Mouse (Mus musculus) MEL (cell line): ENCODE data around the gene Uri1. TPM values are rescaled to one million over a fixed set of nuclear protein-coding genes. Genes with fewer than 3 reads are reported as not detected.

ENCODE experiments used
- DNase-seq: peaks from one replicate; pipeline ENCODE4 v3.0.0; 2011; ENCODE audit warnings: low read depth, low spot score
- H3K27ac ChIP-seq: 2 replicates; pipeline ENCODE4 v1.5.1; 2012; ENCODE audit warnings: low read depth, mild to moderate bottlenecking, control low read depth, low read length, moderate library complexity; ENCODE audit not compliant: control insufficient read depth
- H3K27me3 ChIP-seq, 2 experiments: fragments of 150-350 bp in 1 of 2; sonication (generic) in 1 of 2; 2 replicates each; pipeline ENCODE4 v1.6.1; 2012; ENCODE audit warnings: low read length in 2 of 2, mild to moderate bottlenecking in 2 of 2, improper control_type of control experiment in 1 of 2, moderate library complexity in 1 of 2; ENCODE audit not compliant: insufficient read depth in 2 of 2, control insufficient read depth in 1 of 2
- H3K36me3 ChIP-seq, 2 experiments: 2 replicates each; pipeline ENCODE4 v1.6.1; 2012 to 2014; ENCODE audit warnings: low read length in 2 of 2, improper control_type of control experiment in 1 of 2, inconsistent platforms in 1 of 2, mild to moderate bottlenecking in 1 of 2; ENCODE audit not compliant: insufficient read depth in 2 of 2, control insufficient read depth in 1 of 2
- H3K4me1 ChIP-seq, 2 experiments: fragments of 150-350 bp in 1 of 2; sonication (generic) in 1 of 2; 2 replicates each; pipeline ENCODE4 v1.6.1; 2012; ENCODE audit warnings: low read length in 2 of 2, improper control_type of control experiment in 1 of 2, mild to moderate bottlenecking in 1 of 2; ENCODE audit not compliant: insufficient read depth in 2 of 2, control insufficient read depth in 1 of 2
- H3K4me3 ChIP-seq, 2 experiments: fragments of 150-350 bp in 1 of 2; sonication (generic) in 1 of 2; 2 replicates each; pipeline ENCODE4 v1.5.1; 2012; ENCODE audit warnings: low read depth in 2 of 2, low read length in 2 of 2, mild to moderate bottlenecking in 2 of 2, moderate library complexity in 2 of 2, control low read depth in 1 of 2, improper control_type of control experiment in 1 of 2; ENCODE audit not compliant: control insufficient read depth in 1 of 2, insufficient read depth in 1 of 2
- H3K79me2 ChIP-seq: 2 replicates; pipeline ENCODE4 v1.6.1; 2012; ENCODE audit warnings: mild to moderate bottlenecking, low read length, moderate library complexity; ENCODE audit not compliant: control insufficient read depth, poor library complexity, insufficient read depth
- H3K9ac ChIP-seq: 2 replicates; pipeline ENCODE4 v1.6.1; 2012; ENCODE audit warnings: low read depth, mild to moderate bottlenecking, control low read depth, low read length, moderate library complexity; ENCODE audit not compliant: control insufficient read depth, poor library complexity, severe bottlenecking
- H3K9me3 ChIP-seq: fragments of 150-350 bp; sonication (generic); replicated peaks from 2 replicates; pipeline ENCODE4 v1.6.1; 2012; ENCODE audit warnings: mild to moderate bottlenecking, low read length, improper control_type of control experiment, moderate library complexity; ENCODE audit not compliant: insufficient read depth
- BHLHE40 ChIP-seq: IDR thresholded peaks from 2 replicates; pipeline ENCODE4 v1.6.1; 2012; ENCODE audit warnings: low read depth, mild to moderate bottlenecking, inconsistent platforms, low read length, improper control_type of control experiment, borderline replicate concordance
- ELF1 ChIP-seq: IDR thresholded peaks from 2 replicates; pipeline ENCODE4 v1.6.1; 2014; ENCODE audit warnings: low read depth, mild to moderate bottlenecking, inconsistent platforms, low read length, improper control_type of control experiment, moderate library complexity
- GABPA ChIP-seq: IDR thresholded peaks from 2 replicates; pipeline ENCODE4 v1.6.1; 2012; ENCODE audit warnings: low read depth, mild to moderate bottlenecking, inconsistent platforms, low read length, improper control_type of control experiment, moderate library complexity
- HCFC1 ChIP-seq: IDR thresholded peaks from 2 replicates; pipeline ENCODE4 v1.6.1; 2012; ENCODE audit warnings: low read depth, mild to moderate bottlenecking, inconsistent platforms, low read length, improper control_type of control experiment, moderate library complexity
- JUND ChIP-seq: IDR thresholded peaks from 2 replicates; pipeline ENCODE4 v1.6.1; 2011; ENCODE audit warnings: low read depth, mild to moderate bottlenecking, improper control_type of control experiment, low read length
- KAT2A ChIP-seq: conservative IDR thresholded peaks from 2 replicates; pipeline ENCODE4 v1.6.1; 2012; ENCODE audit warnings: low read depth, low read length, improper control_type of control experiment, inconsistent platforms
- MAFK ChIP-seq: IDR thresholded peaks from 2 replicates; pipeline ENCODE4 v1.6.1; 2011; ENCODE audit warnings: low read depth, mild to moderate bottlenecking, low read length, improper control_type of control experiment, borderline replicate concordance
- MAZ ChIP-seq: IDR thresholded peaks from 2 replicates; pipeline ENCODE4 v1.6.1; 2012; ENCODE audit warnings: low read depth, mild to moderate bottlenecking, inconsistent platforms, low read length, improper control_type of control experiment
- MYB ChIP-seq: IDR thresholded peaks from 2 replicates; pipeline ENCODE4 v1.6.1; 2011; ENCODE audit warnings: mild to moderate bottlenecking, low read depth, low read length, improper control_type of control experiment
- NELFE ChIP-seq: IDR thresholded peaks from 2 replicates; pipeline ENCODE4 v1.6.1; 2011; ENCODE audit warnings: low read depth, low read length, improper control_type of control experiment
- POLR2A ChIP-seq, 2 experiments: IDR thresholded peaks; 2 replicates each; pipeline ENCODE4 v1.6.1; 2011 to 2012; ENCODE audit warnings: low read length in 2 of 2, mild to moderate bottlenecking in 2 of 2, control low read depth in 1 of 2, improper control_type of control experiment in 1 of 2, low read depth in 1 of 2, moderate library complexity in 1 of 2; ENCODE audit not compliant: control insufficient read depth in 1 of 2, insufficient read depth in 1 of 2, poor library complexity in 1 of 2
- POLR2AphosphoS2 ChIP-seq: IDR thresholded peaks from 2 replicates; pipeline ENCODE4 v1.6.1; 2011; ENCODE audit warnings: low read length, improper control_type of control experiment
- POLR2AphosphoS5 ChIP-seq: IDR thresholded peaks from 2 replicates; pipeline ENCODE4 v1.6.1; 2012; ENCODE audit warnings: low read depth, borderline replicate concordance, mild to moderate bottlenecking, inconsistent platforms, low read length, moderate library complexity, mixed read lengths
- RAD21 ChIP-seq: IDR thresholded peaks from 2 replicates; pipeline ENCODE4 v1.6.1; 2011; ENCODE audit warnings: mild to moderate bottlenecking, low read depth, low read length, improper control_type of control experiment
- SMC3 ChIP-seq: IDR thresholded peaks from 2 replicates; pipeline ENCODE4 v1.6.1; 2011; ENCODE audit warnings: low read depth, low read length, improper control_type of control experiment
- TAL1 ChIP-seq: IDR thresholded peaks from 2 replicates; pipeline ENCODE4 v1.6.1; 2012; ENCODE audit warnings: mild to moderate bottlenecking, inconsistent platforms, low read length, moderate library complexity, mixed read lengths
- TCF12 ChIP-seq: IDR thresholded peaks from 2 replicates; pipeline ENCODE4 v1.6.1; 2014; ENCODE audit warnings: low read depth, mild to moderate bottlenecking, inconsistent platforms, low read length, improper control_type of control experiment, moderate library complexity
- USF1 ChIP-seq: IDR thresholded peaks from 2 replicates; pipeline ENCODE4 v1.6.1; 2014; ENCODE audit warnings: low read depth, mild to moderate bottlenecking, inconsistent platforms, low read length, improper control_type of control experiment, moderate library complexity
- ZC3H11A ChIP-seq: IDR thresholded peaks from 2 replicates; pipeline ENCODE4 v1.6.1; 2012; ENCODE audit warnings: low read depth, mild to moderate bottlenecking, inconsistent platforms, low read length, improper control_type of control experiment
- ZKSCAN1 ChIP-seq: IDR thresholded peaks from 2 replicates; pipeline ENCODE4 v1.6.1; 2012; ENCODE audit warnings: low read depth, mild to moderate bottlenecking, inconsistent platforms, low read length, improper control_type of control experiment, moderate library complexity
- ZNF384 ChIP-seq: IDR thresholded peaks from 2 replicates; pipeline ENCODE4 v1.6.1; 2012; ENCODE audit warnings: low read depth, mild to moderate bottlenecking, inconsistent platforms, low read length, improper control_type of control experiment
- polyA plus RNA-seq, 2 experiments: library from polyadenylated mRNA; stranded (reverse) in 1 of 2; unstranded in 1 of 2; fragments of >175 nt in 1 of 2; fragments of >200 nt in 1 of 2; gene quantifications; 2 replicates each; pipeline versions ENCODE4 v1.2.1 to v1.2.4; 2012; ENCODE audit warnings: low replicate concordance in 2 of 2, low read depth in 1 of 2; ENCODE audit not compliant: insufficient read length in 2 of 2, insufficient read depth in 1 of 2, missing spikeins in 1 of 2
- total RNA-seq: library from RNA; depleted of rRNA; stranded (reverse); fragments of 300-350 nt; gene quantifications from 2 replicates; pipeline ENCODE4 v1.2.3, GENCODE M21; 2012

The Uri1 gene
- total and polyA plus RNA-seq, 3 experiments, result 29.2 to 36.0 TPM; not detected in 1

DNA sequence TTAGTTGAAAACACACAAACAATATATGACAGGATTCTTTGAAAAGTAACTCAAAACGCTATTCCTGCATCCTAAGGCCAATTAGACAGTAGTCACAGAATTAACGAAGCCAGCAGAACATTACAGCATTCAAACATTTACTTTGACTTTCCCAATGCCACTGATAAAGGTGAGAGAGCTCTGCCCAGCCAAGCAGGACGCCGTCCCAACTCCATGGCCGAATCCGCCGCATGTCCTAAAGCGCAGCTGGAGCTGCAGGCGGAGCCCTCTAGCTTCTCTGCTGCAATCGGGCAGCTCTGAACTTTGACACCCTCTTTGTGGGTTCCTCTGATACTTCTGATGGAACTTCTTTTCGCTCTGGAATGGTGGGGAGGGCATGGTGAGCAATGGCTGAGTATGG lies 62.1 kb downstream of the Uri1 start:
- no peak for TF ChIP-seq GABPA
- no peak for TF ChIP-seq ZNF384
- no peak for TF ChIP-seq POLR2AphosphoS5
- no peak for TF ChIP-seq BHLHE40
- TF ChIP-seq ZC3H11A, result no peak
- no peak for TF ChIP-seq RAD21
- TF ChIP-seq ELF1, result no peak
- no peak for TF ChIP-seq TCF12
- TF ChIP-seq MAZ, result no peak
- no peak for TF ChIP-seq MYB
- TF ChIP-seq NELFE, result no peak
- no peak overlapping the region for H3K4me3 ChIP-seq
- H3K9ac ChIP-seq, result no peak overlapping the region
- no peak overlapping the region for H3K27ac ChIP-seq
- no peaks in the 10 kb centered on the region for H3K4me1 ChIP-seq
- no peak for DNase-seq
- no peaks in the 10 kb centered on the region for H3K27me3 ChIP-seq
- no peaks in the 10 kb centered on the region for H3K79me2 ChIP-seq
- no peaks in the 10 kb centered on the region for H3K9me3 ChIP-seq
- H3K36me3 ChIP-seq, result peaks cover 0 to 21% of the 10 kb centered on the region in 2 experiments; a peak in 2 of 4 replicates

DNA sequence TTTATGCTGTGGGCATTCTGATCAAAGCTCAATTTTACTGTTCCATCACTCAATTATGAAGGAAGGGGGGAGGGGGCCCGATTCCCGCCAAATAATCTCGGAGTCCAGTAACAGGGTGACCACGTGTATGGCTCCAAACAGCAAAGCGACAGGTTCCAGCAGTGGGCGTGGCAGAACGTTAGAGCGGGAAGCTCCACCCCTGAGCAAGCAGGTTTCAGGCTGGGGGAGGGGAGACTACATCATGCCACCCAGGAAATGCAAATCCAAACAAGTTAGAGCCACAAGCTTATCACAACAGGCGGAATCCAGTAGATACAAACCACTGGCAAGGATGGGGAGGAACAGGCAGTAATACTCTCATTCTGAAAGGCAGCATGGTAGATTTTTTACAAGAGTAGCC lies 71.5 kb downstream of the Uri1 start:
- no peak for DNase-seq
- no peaks in the 10 kb centered on the region for H3K9me3 ChIP-seq
- no peak for TF ChIP-seq JUND
- no peak for TF ChIP-seq MYB
- TF ChIP-seq SMC3, result no peak
- TF ChIP-seq TAL1, result no peak
- TF ChIP-seq GABPA, result no peak
- no peak for TF ChIP-seq ELF1
- no peak for TF ChIP-seq ZKSCAN1
- no peak for TF ChIP-seq POLR2AphosphoS5
- TF ChIP-seq BHLHE40, result no peak
- TF ChIP-seq HCFC1, result no peak
- TF ChIP-seq USF1, result no peak
- TF ChIP-seq RAD21, result no peak
- TF ChIP-seq POLR2A (IDR thresholded peaks at IDR 0.05; ENCODE audit: control insufficient read depth in 1 of 2, insufficient read depth in 1 of 2, low read depth in 1 of 2, low read length in 2 of 2, poor library complexity in 1 of 2), result no peak
- TF ChIP-seq KAT2A, result no peak
- TF ChIP-seq POLR2AphosphoS2, result no peak
- TF ChIP-seq MAFK, result no peak
- TF ChIP-seq, all 39 proteins: peak for 0
- H3K4me3 ChIP-seq, result no peak overlapping the region
- peaks cover 0 to 2% of the 10 kb centered on the region in 2 experiments; a peak in 2 of 4 replicates for H3K36me3 ChIP-seq
- no peak overlapping the region for H3K27ac ChIP-seq
- H3K9ac ChIP-seq, result no peak overlapping the region
- no peaks in the 10 kb centered on the region for H3K4me1 ChIP-seq
- no peaks in the 10 kb centered on the region for H3K27me3 ChIP-seq
- no peaks in the 10 kb centered on the region for H3K79me2 ChIP-seq
